Mouse (Mus musculus): ENCODE measurements around the gene Tmem179. TPM values are rescaled to one million over a fixed set of nuclear protein-coding genes. Genes with fewer than 3 reads are reported as not detected.

Tmem179 gene
- polyA plus RNA-seq, 1 experiment = 0.62 TPM

- Histone ChIP-seq H3K4me1 (ENCODE audit: control insufficient read depth, insufficient read depth, low read length) (no peaks in the 10 kb centered on the region; the same call in 1 of the 2 replicates), H3K27ac (ENCODE audit: control insufficient read depth, insufficient read depth, low read depth, low read length, poor library complexity) (no peak overlapping the region), H3K4me3 (replicated peaks; ENCODE audit: control insufficient read depth, low read depth, low read length) (no peak overlapping the region)
- 78% methylated on average over 10 of the region's 10 CpGs for WGBS
- no peak for TF ChIP-seq CTCF (IDR thresholded peaks at IDR 0.05; ENCODE audit: control insufficient read depth, insufficient read depth, low read length)
- TF ChIP-seq POLR2A (IDR thresholded peaks at IDR 0.05; ENCODE audit: borderline replicate concordance, control insufficient read depth, low read depth, low read length) = no peak
Observed at GRCm38 (mm10) chr12:112467387-112467786, 49.2 kb downstream of the Tmem179 start.

DNA sequence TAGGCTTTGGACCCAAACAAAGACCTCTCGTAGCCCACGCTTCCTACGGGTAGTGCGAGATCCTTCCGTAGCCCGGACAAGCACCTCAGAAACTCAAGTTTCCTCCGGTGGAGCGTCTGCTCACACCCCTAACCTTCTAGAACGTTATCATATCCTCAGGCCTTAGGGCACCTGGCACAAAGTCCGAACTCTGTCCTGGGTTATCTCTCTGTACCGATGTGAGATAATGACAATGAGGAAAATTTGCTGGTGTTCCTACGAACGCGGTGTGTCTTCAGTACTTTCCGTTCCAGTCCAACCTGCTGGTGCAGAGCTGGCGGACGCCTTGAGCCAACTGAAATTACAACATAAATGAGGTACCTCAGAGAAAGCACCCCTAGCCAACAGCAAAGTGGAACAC lies 50.6 kb downstream of the Tmem179 start:
- Histone ChIP-seq H3K4me3 (replicated peaks; ENCODE audit: control insufficient read depth, low read depth, low read length) (no peak overlapping the region), H3K4me1 (ENCODE audit: control insufficient read depth, insufficient read depth, low read length) (no peaks in the 10 kb centered on the region; the same call in 1 of the 2 replicates), H3K27ac (ENCODE audit: control insufficient read depth, insufficient read depth, low read depth, low read length, poor library complexity) (no peak overlapping the region)
- WGBS = 88% methylated on average over 17 of the region's 17 CpGs
- TF ChIP-seq CTCF (IDR thresholded peaks at IDR 0.05; ENCODE audit: control insufficient read depth, insufficient read depth, low read length) = no peak
- TF ChIP-seq POLR2A (IDR thresholded peaks at IDR 0.05; ENCODE audit: borderline replicate concordance, control insufficient read depth, low read depth, low read length) = no peak

GRCm38 (mm10) chr12:112464516-112464915 lies 52.0 kb downstream of the Tmem179 start:
- Histone ChIP-seq H3K27ac (ENCODE audit: control insufficient read depth, insufficient read depth, low read depth, low read length, poor library complexity) (peak overlapping the region; percentile 33; the same call in 1 of the 2 replicates), H3K4me1 (ENCODE audit: control insufficient read depth, insufficient read depth, low read length) (no peaks in the 10 kb centered on the region; the same call in 1 of the 2 replicates), H3K4me3 (replicated peaks; ENCODE audit: control insufficient read depth, low read depth, low read length) (no peak overlapping the region)
- 70% methylated on average over 3 of the region's 3 CpGs for WGBS
- TF ChIP-seq POLR2A (IDR thresholded peaks at IDR 0.05; ENCODE audit: borderline replicate concordance, control insufficient read depth, low read depth, low read length) (no peak), CTCF (IDR thresholded peaks at IDR 0.05; ENCODE audit: control insufficient read depth, insufficient read depth, low read length) (no peak)

GRCm38 (mm10) chr12:112463750-112464444 lies 52.6 kb downstream of the Tmem179 start:
- WGBS = 11% methylated on average over 3 of the region's 3 CpGs
- H3K27ac ChIP-seq (ENCODE audit: control insufficient read depth, insufficient read depth, low read depth, low read length, poor library complexity) = peak overlapping the region; percentile 33; the same call in 1 of the 2 replicates
- no peak overlapping the region for H3K4me3 ChIP-seq (replicated peaks; ENCODE audit: control insufficient read depth, low read depth, low read length)
- no peaks in the 10 kb centered on the region; the same call in 1 of the 2 replicates for H3K4me1 ChIP-seq (ENCODE audit: control insufficient read depth, insufficient read depth, low read length)
- TF ChIP-seq CTCF (IDR thresholded peaks at IDR 0.05; ENCODE audit: control insufficient read depth, insufficient read depth, low read length) (no peak), POLR2A (IDR thresholded peaks at IDR 0.05; ENCODE audit: borderline replicate concordance, control insufficient read depth, low read depth, low read length) (no peak)

DNA sequence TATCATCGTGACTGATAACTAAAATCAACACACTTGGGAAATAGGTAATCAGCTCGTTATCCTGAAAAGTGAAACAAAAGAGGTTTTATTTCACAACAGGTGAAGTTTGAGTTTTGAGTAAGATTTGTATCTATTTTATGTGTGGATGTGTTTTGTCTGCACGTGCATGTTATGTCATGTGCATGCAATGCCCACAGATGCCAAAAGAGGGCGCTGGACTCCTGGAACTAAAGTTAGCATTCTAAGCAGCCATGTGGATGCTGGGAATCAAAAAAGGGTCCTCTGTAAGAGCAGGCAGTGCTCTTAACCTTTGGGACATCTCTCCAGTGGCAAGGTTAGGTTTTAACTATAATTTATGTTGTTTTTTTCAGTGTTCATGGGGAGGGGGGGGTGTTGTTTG lies 53.3 kb downstream of the Tmem179 start:
- TF ChIP-seq POLR2A (IDR thresholded peaks at IDR 0.05; ENCODE audit: borderline replicate concordance, control insufficient read depth, low read depth, low read length) = no peak
- TF ChIP-seq CTCF (IDR thresholded peaks at IDR 0.05; ENCODE audit: control insufficient read depth, insufficient read depth, low read length) = no peak
- no peak overlapping the region for H3K4me3 ChIP-seq (replicated peaks; ENCODE audit: control insufficient read depth, low read depth, low read length)
- WGBS = 74% methylated on average over 4 of the region's 4 CpGs
- H3K27ac ChIP-seq (ENCODE audit: control insufficient read depth, insufficient read depth, low read depth, low read length, poor library complexity) = no peak overlapping the region
- no peaks in the 10 kb centered on the region; the same call in 1 of the 2 replicates for H3K4me1 ChIP-seq (ENCODE audit: control insufficient read depth, insufficient read depth, low read length)

DNA sequence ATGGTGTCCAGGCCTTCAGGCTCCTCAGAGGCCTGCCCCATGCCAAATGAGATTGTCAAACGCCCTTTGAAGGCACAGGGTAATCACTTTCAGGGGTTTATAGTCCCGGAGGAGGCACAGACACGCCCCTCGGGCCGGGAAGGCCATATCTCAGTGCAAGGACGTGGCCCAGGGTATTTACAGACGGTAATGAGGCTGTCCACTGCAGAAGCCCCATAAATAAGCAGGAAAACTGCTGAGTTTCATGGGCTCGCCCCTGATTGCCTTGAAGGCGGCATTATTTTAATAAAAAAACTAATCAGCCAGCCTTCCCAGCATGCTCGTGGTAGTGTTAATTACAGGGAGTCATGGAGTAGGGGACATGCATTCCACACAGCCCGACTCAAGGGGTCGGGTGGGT lies 54.1 kb downstream of the Tmem179 start:
- no peak for TF ChIP-seq POLR2A (IDR thresholded peaks at IDR 0.05; ENCODE audit: borderline replicate concordance, control insufficient read depth, low read depth, low read length)
- no peak for TF ChIP-seq CTCF (IDR thresholded peaks at IDR 0.05; ENCODE audit: control insufficient read depth, insufficient read depth, low read length)
- 83% methylated on average over 12 of the region's 12 CpGs for WGBS
- Histone ChIP-seq H3K27ac (ENCODE audit: control insufficient read depth, insufficient read depth, low read depth, low read length, poor library complexity) (no peak overlapping the region), H3K4me3 (replicated peaks; ENCODE audit: control insufficient read depth, low read depth, low read length) (no peak overlapping the region), H3K4me1 (ENCODE audit: control insufficient read depth, insufficient read depth, low read length) (no peaks in the 10 kb centered on the region)

GRCm38 (mm10) chr12:112457839-112458238 lies 58.7 kb downstream of the Tmem179 start:
- TF ChIP-seq POLR2A (IDR thresholded peaks at IDR 0.05; ENCODE audit: borderline replicate concordance, control insufficient read depth, low read depth, low read length) (no peak), CTCF (IDR thresholded peaks at IDR 0.05; ENCODE audit: control insufficient read depth, insufficient read depth, low read length) (no peak)
- Histone ChIP-seq H3K4me3 (replicated peaks; ENCODE audit: control insufficient read depth, low read depth, low read length) (no peak overlapping the region), H3K4me1 (ENCODE audit: control insufficient read depth, insufficient read depth, low read length) (no peaks in the 10 kb centered on the region), H3K27ac (ENCODE audit: control insufficient read depth, insufficient read depth, low read depth, low read length, poor library complexity) (no peak overlapping the region)
- WGBS = 80% methylated on average over 4 of the region's 4 CpGs

GRCm38 (mm10) chr12:112456144-112456713 lies 60.3 kb downstream of the Tmem179 start:
- H3K4me3 ChIP-seq (replicated peaks; ENCODE audit: control insufficient read depth, low read depth, low read length) = no peak overlapping the region
- no peaks in the 10 kb centered on the region for H3K4me1 ChIP-seq (ENCODE audit: control insufficient read depth, insufficient read depth, low read length)
- no peak overlapping the region for H3K27ac ChIP-seq (ENCODE audit: control insufficient read depth, insufficient read depth, low read depth, low read length, poor library complexity)
- no peak for TF ChIP-seq POLR2A (IDR thresholded peaks at IDR 0.05; ENCODE audit: borderline replicate concordance, control insufficient read depth, low read depth, low read length)
- no peak for TF ChIP-seq CTCF (IDR thresholded peaks at IDR 0.05; ENCODE audit: control insufficient read depth, insufficient read depth, low read length)
- 73% methylated on average over 6 of the region's 6 CpGs for WGBS
